Mouse (Mus musculus) regulatory T cell (primary cell): ENCODE data around the gene Mfsd4b4.
"Not testable (repeated sequence)": the region's sequence is repeated elsewhere in the genome, so short reads cannot be mapped to it uniquely, and the experiment has no call there.

Experiments
- in situ Hi-C: fragments of 300-600 bp; cut with MboI, MseI; formaldehyde crosslinking; loops from one replicate; pipeline ENCODE4 v1.15.1; 2025; ENCODE audit warnings: high pct_unique_total_duplicates

Mfsd4b4 gene

DNA sequence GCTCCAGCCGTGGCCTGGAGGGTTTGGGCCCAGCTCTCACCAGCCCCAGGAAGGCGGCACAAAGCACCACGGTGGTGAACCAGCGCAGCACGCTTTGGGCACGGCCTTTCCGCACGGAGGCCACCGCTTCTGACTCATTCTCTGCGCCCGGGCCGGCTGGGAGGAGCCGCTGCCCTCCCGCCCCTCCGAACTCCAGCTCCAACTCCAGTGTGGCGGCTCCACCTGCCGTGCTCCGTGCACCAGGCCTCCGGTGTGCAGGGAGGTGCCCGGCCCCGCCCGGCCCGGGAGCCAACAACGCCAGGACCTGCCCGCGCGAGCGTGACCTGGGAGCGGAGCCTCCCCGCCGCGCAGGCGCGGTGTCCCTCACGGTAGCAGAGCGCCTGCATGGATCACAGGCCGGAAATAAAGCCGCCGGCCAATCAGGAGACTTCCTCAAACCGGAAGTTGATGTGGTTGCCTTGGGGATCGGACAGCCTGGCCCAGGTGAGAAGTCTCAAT, at the start of gene Mfsd4b4:
Gene Mfsd4b4, minus strand, starts transcription at position 365 of the 498 bp plus-strand sequence.
- in situ Hi-C loops, result loop anchor here (5.0 kb wide), 1 partner anchor 63 kb away; the partner anchor contains the start of gene Mfsd4b3

DNA sequence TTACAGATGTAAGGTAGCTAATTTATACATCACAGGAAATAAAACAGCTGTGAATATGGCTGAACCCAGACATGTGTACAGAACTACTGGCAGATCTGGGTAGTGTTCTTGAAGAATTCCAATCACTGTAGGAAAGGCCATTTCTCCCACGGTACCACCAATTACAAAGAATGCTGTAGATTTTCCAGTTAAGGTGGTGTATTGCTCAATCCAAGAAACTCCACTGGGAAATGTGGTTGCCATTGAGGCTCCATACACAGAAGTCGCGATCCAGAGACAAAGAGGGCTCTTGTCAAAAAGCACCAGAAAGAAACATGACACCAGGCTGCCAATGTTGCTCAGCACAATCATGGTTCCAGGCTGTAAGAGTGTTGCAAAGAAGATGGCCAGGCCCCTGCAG, 48.2 kb upstream of the Mfsd4b4 start:
- in situ Hi-C loops, result not testable (repeated sequence)

DNA sequence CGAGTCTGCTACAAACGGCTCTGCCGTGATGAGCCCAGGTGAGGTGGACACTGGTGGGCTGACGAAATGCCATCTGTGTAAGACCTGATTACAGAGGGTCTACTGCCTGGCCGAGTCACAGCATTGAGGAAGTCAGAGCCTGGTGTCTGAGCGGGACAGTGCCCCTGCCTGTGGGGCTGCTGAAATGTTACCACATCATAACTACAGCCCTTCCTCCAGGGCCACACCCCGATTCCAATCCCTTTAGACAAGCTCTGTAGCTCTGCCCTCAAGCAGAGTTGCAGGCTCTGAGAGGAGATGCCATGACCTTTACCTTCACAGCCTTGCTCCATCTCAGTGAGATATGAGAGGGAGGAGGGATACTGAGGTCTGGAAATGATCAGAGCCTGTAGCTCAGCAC, 37.5 kb upstream of the Mfsd4b4 start:
- in situ Hi-C loops, result loop anchor here (10.0 kb wide), 1 partner anchor 972 kb away; the partner anchor contains the start of gene Lama4

DNA sequence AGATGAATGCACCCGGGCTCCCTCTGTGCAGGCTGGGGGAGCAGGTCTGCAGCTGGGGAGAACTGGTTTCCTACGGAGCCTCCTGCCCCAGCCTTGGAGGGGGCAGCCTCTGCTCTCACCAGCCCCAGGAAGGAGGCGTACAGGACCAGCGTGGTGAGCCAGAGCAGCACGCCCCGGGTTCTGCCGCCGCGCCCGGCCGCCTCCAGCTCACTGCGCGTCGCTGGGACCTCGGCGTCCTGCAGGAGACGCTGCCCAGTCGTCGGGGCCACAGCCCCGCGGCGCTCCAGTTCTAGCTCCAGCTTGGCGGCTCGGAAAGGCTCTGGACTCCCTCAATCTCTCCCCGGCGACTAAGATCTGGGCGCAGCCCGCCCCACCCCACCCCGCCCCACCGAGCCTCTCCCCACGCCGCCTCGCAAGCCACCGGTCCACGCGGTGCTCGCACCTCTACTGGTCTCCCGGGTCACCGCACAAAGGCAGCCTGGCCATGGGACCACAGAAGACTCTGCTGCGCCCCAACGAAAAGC, 27.6 kb upstream of the Mfsd4b4 start, which contains the start of gene Mfsd4b2:
Gene Mfsd4b2, minus strand, starts transcription at position 308 of the 524 bp plus-strand sequence.
- in situ Hi-C loops, result no loop called here

DNA sequence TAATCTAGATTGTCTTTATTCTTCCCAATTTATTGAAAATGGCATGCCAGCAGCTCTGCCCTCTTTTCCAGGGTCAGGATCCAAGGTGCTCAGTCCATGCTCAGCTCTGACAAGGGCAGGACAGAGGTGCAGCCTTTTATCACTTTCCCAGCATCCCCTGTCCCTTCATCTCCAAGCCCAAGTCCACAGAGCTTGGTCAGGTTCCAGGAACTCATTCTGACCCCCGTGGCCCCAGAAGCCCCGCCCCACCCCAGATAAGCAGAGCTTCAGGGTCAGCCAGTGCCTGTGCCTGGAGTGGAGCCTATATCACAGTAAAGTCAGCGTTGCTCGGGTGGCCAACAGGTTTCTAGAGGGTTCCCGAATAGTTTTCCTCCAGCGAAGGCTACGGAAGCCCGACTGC, 25.5 kb upstream of the Mfsd4b4 start:
- in situ Hi-C loops, result not testable (repeated sequence)

DNA sequence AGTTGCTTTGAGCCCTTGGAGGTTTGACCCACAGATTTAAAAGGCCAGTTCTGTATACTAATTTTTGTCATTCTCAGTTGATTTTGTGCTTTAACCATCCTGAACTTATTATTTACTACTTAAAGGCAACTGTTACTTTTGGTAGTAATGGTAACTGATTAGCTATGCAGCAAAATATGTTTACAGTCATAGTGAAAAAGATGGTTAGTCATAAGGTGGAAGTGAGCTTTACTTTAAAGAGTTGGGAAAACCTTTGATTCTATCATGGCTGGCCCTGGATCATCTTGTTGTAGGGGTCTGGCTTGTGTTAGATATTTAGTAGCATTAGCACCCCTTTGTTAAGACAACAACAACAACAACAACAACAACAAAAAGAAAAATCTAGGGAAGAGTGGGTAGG, 13.6 kb upstream of the Mfsd4b4 start:
- in situ Hi-C loops, result no loop called here

DNA sequence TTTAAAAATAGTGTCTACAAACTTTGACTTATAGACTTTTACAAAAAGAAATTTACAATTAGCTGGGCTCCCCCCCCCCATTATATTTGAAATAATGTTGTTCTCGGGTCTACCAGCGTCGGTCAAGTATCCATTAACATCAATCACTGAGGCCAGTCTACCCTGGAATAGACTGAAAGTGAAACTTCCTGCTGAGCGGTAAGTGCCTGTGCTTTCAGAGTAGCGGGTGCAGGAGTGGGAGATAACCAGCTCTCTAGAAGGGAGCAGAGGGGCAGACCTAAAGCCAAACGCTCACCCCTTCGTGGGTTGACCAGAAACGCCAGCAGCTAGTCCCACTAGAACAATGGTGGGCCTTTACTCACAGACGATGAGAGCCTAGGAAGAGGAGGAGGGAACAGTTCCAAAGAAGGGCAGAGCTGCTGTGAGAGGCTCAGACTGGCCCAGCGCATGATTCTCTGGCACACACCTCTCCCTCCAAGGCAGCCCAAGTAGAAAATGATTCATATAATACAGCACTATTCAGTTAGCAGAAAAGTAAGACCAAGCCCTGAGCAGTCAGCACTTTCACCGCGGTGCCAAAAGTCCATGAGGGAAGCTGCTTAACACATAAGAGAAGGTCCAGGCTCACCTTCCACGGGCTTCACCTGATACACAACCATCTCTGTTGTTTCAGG, 9.9 kb upstream of the Mfsd4b4 start:
- in situ Hi-C loops, result no loop called here

DNA sequence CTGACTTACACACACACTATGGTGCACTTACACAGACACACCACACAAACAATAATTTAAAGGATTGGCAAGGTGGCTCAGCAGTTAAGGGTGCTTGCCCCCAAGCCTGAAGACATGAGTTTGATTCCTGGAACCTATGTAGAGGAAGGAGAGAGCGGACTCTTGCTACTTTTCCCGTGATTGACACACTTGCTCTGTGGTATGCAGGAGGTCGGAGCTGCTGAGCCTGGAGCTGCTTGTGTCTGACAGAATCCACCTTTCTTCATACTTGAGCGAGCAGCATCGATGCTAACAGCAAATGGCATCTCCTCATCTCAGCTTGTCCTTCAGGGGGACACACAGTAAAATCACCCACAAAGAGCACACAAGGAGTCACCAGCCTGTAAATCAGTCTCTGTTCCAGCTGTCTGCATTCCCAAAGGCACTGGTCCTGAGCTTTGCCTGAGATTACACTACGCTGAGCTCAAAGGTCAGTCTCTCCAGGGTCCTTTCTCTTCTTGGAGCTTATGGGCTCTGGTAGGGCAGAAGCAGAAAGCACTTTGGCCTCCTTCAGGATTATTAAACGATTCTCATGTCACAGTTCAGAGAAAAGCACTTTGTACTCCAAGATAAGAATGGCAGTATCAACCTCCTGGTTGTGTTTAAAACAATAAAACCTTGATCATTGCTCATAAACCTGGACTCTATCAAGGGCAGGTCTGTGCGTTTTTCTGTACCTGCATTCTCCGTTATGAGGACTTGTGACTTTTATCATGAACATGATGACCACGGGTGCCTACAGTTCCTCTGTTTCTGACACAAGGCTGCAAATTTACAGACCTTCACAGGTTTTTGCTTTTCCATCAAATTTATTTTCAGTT, 8.0 kb upstream of the Mfsd4b4 start:
- in situ Hi-C loops, result no loop called here

DNA sequence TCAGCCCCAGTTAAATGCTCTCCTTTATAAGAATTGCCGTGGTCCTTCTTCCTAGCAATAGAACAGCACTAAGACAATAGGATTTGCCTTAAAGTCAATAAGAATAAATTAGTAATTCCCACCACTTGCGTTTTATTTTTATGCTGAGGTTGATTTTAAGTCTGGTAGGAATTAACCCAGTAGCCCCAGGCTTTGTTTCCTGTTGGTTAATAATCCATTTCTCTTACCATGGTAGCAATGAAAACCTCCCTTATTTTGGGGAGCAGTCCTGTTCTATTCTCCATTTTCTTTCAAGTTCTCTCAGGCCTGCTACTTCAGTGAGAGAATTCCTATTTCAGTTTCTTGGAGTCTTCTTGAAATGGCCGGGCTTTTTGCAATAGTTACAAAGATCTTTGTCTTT, 5.2 kb upstream of the Mfsd4b4 start:
- in situ Hi-C loops, result no loop called here

DNA sequence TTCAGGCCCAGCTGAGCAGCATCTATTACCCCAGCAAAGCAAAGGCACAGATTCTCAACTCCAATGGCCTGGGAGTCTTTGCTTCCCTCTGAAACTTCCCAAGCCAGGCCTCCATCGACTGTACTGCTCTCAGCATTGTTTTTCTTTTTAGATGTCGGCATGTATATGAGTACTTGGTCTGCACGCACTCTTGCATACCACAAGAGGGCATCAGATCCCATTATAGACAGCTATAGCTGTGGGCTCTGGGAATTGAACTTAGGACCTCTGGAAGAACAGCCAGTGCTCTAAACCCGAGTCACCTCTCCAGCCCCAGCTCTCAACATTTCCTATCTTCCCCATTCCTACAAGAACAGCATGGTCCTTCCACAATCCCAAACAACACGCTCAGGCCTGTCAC, 2.5 kb downstream of the Mfsd4b4 start:
- in situ Hi-C loops, result loop anchor here (5.0 kb wide), 1 partner anchor 66 kb away; the partner anchor contains the start of gene Mfsd4b3

DNA sequence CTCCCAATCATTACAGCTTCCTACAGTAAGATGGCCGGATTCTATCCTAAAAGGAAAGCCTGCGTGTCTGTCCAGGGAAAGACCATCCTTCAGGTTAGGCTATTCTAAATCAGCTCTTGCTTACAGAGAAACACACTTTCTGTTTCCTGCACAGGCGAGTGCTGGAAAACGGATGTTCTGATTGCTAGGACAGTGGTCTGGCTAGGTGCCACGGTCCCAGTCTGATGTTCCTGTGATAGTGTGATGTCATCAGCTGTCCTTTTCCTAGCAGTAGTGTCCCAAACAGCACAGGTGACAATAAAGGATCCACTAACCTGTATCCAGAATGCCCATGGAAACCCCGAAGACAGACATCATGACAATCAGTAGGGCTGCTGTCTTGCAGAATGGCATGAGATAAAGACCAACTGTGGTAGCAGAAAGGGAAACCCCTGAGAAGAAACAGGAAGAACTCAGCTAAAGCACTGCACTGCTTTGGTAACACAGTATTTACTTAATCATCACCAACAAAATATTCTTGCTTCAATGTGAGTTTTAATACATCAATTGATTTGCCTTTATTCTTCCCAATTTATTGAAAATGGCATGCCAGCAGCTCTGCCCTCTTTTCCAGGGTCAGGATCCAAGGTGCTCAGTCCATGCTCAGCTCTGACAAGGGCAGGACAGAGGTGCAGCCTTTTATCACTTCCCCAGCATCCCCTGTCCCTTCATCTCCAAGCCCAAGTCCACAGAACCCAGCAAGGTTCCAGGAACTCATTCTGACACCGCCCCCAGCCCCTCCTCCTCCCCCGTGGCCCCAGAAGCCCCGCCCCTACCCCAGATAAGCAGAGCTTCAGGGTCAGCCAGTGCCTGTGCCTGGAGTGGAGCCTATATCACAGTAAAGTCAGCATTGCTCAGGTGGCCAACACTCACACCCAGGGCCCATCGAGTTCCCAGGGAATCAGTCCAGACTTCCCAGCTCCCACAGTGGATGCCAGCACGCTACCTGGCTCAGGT, 5.0 kb downstream of the Mfsd4b4 start:
- in situ Hi-C loops, result no loop called here

DNA sequence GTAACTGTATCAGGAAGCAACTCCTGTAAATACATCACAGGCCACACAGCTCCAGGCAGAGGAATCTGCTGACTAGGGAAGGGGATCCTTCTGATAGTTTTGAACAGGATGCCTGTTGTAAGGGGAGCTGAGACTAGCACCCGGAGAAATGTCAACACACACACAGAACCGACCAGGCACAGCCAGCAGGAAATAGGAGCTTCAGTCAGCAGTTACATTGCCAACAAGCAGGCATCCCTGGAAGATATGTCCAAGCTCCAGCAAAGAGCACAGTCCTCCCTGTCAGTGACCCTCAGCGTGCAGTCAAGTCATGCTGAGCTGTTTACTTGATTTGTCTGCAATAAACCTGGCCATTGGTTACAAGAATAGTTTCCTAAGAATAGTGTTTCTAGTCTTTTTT, 10.4 kb downstream of the Mfsd4b4 start:
- in situ Hi-C loops, result no loop called here

DNA sequence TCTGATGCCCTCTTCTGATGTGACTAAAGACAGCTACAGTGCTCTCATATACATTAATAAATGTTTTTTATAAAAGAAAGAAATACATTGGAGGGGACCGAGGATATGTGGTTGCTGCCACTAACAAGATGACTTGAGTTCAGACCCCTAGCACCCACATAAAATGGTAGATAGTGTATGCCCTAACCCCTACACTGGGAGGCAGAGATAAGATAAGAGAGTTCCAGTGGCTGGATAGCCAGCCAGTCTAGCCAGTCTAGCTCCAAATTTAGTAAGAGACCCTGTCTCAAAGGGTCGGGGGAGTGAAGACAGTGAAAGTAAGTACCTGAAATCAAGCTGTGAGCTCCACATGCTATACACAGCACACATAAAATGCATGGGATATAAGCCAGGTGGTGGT, 33.5 kb downstream of the Mfsd4b4 start:
- in situ Hi-C loops, result no loop called here

DNA sequence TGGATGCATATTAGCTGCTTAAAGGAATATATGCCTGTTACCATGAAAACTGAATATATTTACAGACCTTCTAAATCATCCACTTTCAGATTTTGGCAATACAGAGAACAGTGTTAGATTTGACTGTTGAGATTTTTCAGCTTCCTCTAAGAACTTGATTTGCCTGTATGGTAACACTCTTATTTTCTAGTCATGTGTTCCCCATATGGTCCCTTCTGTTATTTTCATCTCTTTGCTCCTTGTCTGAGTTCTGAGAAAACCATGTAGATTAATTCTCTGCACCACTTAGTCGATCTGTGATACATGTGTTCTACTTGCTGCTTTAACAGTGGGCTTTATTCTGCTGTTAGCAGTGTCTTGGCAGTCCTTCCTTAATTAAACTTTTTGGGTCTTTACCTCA, 56.4 kb downstream of the Mfsd4b4 start:
- in situ Hi-C loops, result no loop called here
